Mouse (Mus musculus) forebrain, embryonic 16.5 days (tissue): ENCODE data around the gene Wfikkn2. TPM values are rescaled to one million over a fixed set of nuclear protein-coding genes. Genes with fewer than 3 reads are reported as not detected.
A peak's percentile ranks its signal among the peaks of the same experiment; 100 is the strongest.

Source experiments
- ATAC-seq: fragments of 200-750 bp; cut with Nextera tagmentation; 2 replicates; pipeline ENCODE4 v1.8.0; 2017; ENCODE audit warnings: mild to moderate bottlenecking, moderate library complexity
- H3K27ac ChIP-seq: fragments of 300-500 bp; sonication (generic); 2 replicates; pipeline ENCODE4 v1.5.1; 2014; ENCODE audit warnings: low read length, control low read depth
- H3K27me3 ChIP-seq: fragments of 300-500 bp; sonication (generic); replicated peaks from 2 replicates; pipeline ENCODE4 v1.6.1; 2014; ENCODE audit warnings: low read length; ENCODE audit not compliant: control insufficient read depth, insufficient read depth
- H3K36me3 ChIP-seq: fragments of 300-500 bp; sonication (generic); 2 replicates; pipeline ENCODE4 v1.6.1; 2014; ENCODE audit not compliant: control insufficient read depth, insufficient read depth
- H3K4me1 ChIP-seq: fragments of 300-500 bp; sonication (generic); replicated peaks from 2 replicates; pipeline ENCODE4 v1.6.1; 2014; ENCODE audit warnings: low read length; ENCODE audit not compliant: control insufficient read depth, insufficient read depth
- H3K4me2 ChIP-seq: fragments of 300-500 bp; sonication (generic); 2 replicates; pipeline ENCODE4 v1.6.1; 2014; ENCODE audit warnings: mild to moderate bottlenecking, low read length, control low read depth
- H3K4me3 ChIP-seq: fragments of 300-500 bp; sonication (generic); replicated peaks from 2 replicates; pipeline ENCODE4 v1.5.1; 2014; ENCODE audit warnings: mild to moderate bottlenecking, low read length, control low read depth
- H3K9ac ChIP-seq: fragments of 300-500 bp; sonication (generic); replicated peaks from 2 replicates; pipeline ENCODE4 v1.6.1; 2014; ENCODE audit warnings: low read depth, low read length, control low read depth
- H3K9me3 ChIP-seq: fragments of 300-500 bp; sonication (generic); 2 replicates; pipeline ENCODE4 v1.6.1; 2016; ENCODE audit warnings: low read length; ENCODE audit not compliant: control insufficient read depth
- WGBS: fragments of 180-500 bp; shearing (Covaris S2); extraction: QIAGEN DNeasy Blood & Tissue Kit; methylation state at CpG from one replicate; pipeline ENCODE4 v1.1.7; 2014; 5-methylcytosine and 5-hydroxymethylcytosine counted together
- polyA plus RNA-seq: library from polyadenylated mRNA; unstranded; fragments of >200 nt; fragmentation: Nextera tagmentation; extraction: Ambion mirVana; gene quantifications from 2 replicates; pipeline ENCODE4 v1.2.1, GENCODE M21; 2015

The Wfikkn2 gene
- polyA plus RNA-seq, 1 experiment from 2014 or later, result 3.5 TPM

GRCm38 (mm10) chr11:94208811-94209675, 36.8 kb downstream of the Wfikkn2 start:
- no peak for ATAC-seq
- Histone ChIP-seq H3K27ac (no peak overlapping the region; the same call in 1 of the 2 replicates), H3K4me3 (no peak overlapping the region), H3K4me2 (no peak overlapping the region), H3K9ac (no peak overlapping the region), H3K4me1 (peaks cover 10% of the 10 kb centered on the region), H3K27me3 (no peaks in the 10 kb centered on the region), H3K9me3 (no peaks in the 10 kb centered on the region), H3K36me3 (0 out of 2 replicates have a peak, but pooled peaks cover 2% of the 10 kb centered on the region)
- WGBS, result 40% methylated on average over 8 of the region's 8 CpGs

GRCm38 (mm10) chr11:94206398-94207114, 39.2 kb downstream of the Wfikkn2 start:
- H3K9me3 ChIP-seq, result no peaks in the 10 kb centered on the region
- no peak overlapping the region for H3K9ac ChIP-seq
- ATAC-seq, result no peak
- H3K4me3 ChIP-seq, result no peak overlapping the region
- H3K27me3 ChIP-seq, result no peaks in the 10 kb centered on the region
- H3K4me1 ChIP-seq, result peaks cover 4% of the 10 kb centered on the region
- H3K4me2 ChIP-seq, result no peak overlapping the region
- WGBS, result 44% methylated on average over 10 of the region's 10 CpGs
- H3K36me3 ChIP-seq, result no peaks in the 10 kb centered on the region
- no peak overlapping the region for H3K27ac ChIP-seq

- no peak overlapping the region for H3K27ac ChIP-seq
- WGBS, result 63% methylated on average over 3 of the region's 3 CpGs
- H3K36me3 ChIP-seq, result no peaks in the 10 kb centered on the region
- no peaks in the 10 kb centered on the region for H3K9me3 ChIP-seq
- no peak overlapping the region for H3K4me2 ChIP-seq
- no peak overlapping the region for H3K4me3 ChIP-seq
- no peak overlapping the region for H3K9ac ChIP-seq
- H3K4me1 ChIP-seq, result peaks cover 4% of the 10 kb centered on the region; the same call in 1 of the 2 replicates
- no peak for ATAC-seq
- no peaks in the 10 kb centered on the region for H3K27me3 ChIP-seq
Observed at GRCm38 (mm10) chr11:94203066-94203465, 42.7 kb downstream of the Wfikkn2 start.

GRCm38 (mm10) chr11:94202106-94202505, 43.7 kb downstream of the Wfikkn2 start:
- H3K4me2 ChIP-seq, result no peak overlapping the region
- ATAC-seq, result no peak
- no peak overlapping the region for H3K27ac ChIP-seq
- H3K9ac ChIP-seq, result no peak overlapping the region
- peaks cover 4% of the 10 kb centered on the region; the same call in 1 of the 2 replicates for H3K4me1 ChIP-seq
- no peaks in the 10 kb centered on the region for H3K27me3 ChIP-seq
- H3K9me3 ChIP-seq, result no peaks in the 10 kb centered on the region
- no peaks in the 10 kb centered on the region for H3K36me3 ChIP-seq
- no peak overlapping the region for H3K4me3 ChIP-seq
- WGBS, result 92% methylated on average over 5 of the region's 5 CpGs

GRCm38 (mm10) chr11:94200422-94200821, 45.4 kb downstream of the Wfikkn2 start:
- H3K27ac ChIP-seq, result no peak overlapping the region
- WGBS, result 78% methylated on average over 4 of the region's 4 CpGs
- H3K9ac ChIP-seq, result no peak overlapping the region
- no peak overlapping the region for H3K4me2 ChIP-seq
- no peak overlapping the region for H3K4me3 ChIP-seq
- no peak for ATAC-seq
- peaks cover 4% of the 10 kb centered on the region; the same call in 1 of the 2 replicates for H3K4me1 ChIP-seq
- no peaks in the 10 kb centered on the region for H3K36me3 ChIP-seq
- no peaks in the 10 kb centered on the region for H3K9me3 ChIP-seq
- H3K27me3 ChIP-seq, result no peaks in the 10 kb centered on the region

GRCm38 (mm10) chr11:94199771-94200170, 46.0 kb downstream of the Wfikkn2 start:
- Histone ChIP-seq H3K9ac (no peak overlapping the region), H3K27ac (no peak overlapping the region), H3K4me1 (peaks cover 5% of the 10 kb centered on the region; the same call in 1 of the 2 replicates), H3K27me3 (no peaks in the 10 kb centered on the region), H3K4me2 (no peak overlapping the region), H3K36me3 (no peaks in the 10 kb centered on the region), H3K9me3 (no peaks in the 10 kb centered on the region), H3K4me3 (no peak overlapping the region)
- ATAC-seq, result peak; percentile 38; the same call in 1 of the 2 replicates
- WGBS, result 65% methylated on average over 2 of the region's 2 CpGs

- Histone ChIP-seq H3K27me3 (no peaks in the 10 kb centered on the region), H3K4me2 (no peak overlapping the region), H3K9me3 (no peaks in the 10 kb centered on the region), H3K27ac (no peak overlapping the region), H3K36me3 (no peaks in the 10 kb centered on the region), H3K4me1 (peaks cover 6% of the 10 kb centered on the region; the same call in 1 of the 2 replicates), H3K4me3 (no peak overlapping the region), H3K9ac (no peak overlapping the region)
- ATAC-seq, result no peak
- 87% methylated on average over 7 of the region's 7 CpGs for WGBS
Observed at GRCm38 (mm10) chr11:94198405-94199146, 47.2 kb downstream of the Wfikkn2 start.

GRCm38 (mm10) chr11:94196311-94196710, 49.5 kb downstream of the Wfikkn2 start:
- ATAC-seq, result no peak
- Histone ChIP-seq H3K9me3 (no peaks in the 10 kb centered on the region), H3K27ac (no peak overlapping the region), H3K27me3 (no peaks in the 10 kb centered on the region), H3K4me3 (no peak overlapping the region), H3K36me3 (no peaks in the 10 kb centered on the region), H3K9ac (no peak overlapping the region), H3K4me1 (peaks cover 6% of the 10 kb centered on the region; the same call in 1 of the 2 replicates), H3K4me2 (no peak overlapping the region)
- WGBS, result 85% methylated on average over 3 of the region's 3 CpGs

- H3K4me2 ChIP-seq, result no peak overlapping the region
- no peak overlapping the region for H3K27ac ChIP-seq
- no peaks in the 10 kb centered on the region for H3K36me3 ChIP-seq
- H3K9ac ChIP-seq, result no peak overlapping the region
- H3K4me1 ChIP-seq, result 0 out of 2 replicates have a peak, but pooled peaks cover 2% of the 10 kb centered on the region
- H3K9me3 ChIP-seq, result no peaks in the 10 kb centered on the region
- H3K4me3 ChIP-seq, result no peak overlapping the region
- WGBS, result 51% methylated on average over 2 of the region's 2 CpGs
- ATAC-seq, result no peak
- H3K27me3 ChIP-seq, result no peaks in the 10 kb centered on the region
Observed at GRCm38 (mm10) chr11:94193109-94193508, 52.7 kb downstream of the Wfikkn2 start.
